Mouse (Mus musculus) bone marrow macrophage, adult 2 months (primary cell): ENCODE measurements around the gene Stim2.

Source experiments
- CTCF ChIP-seq: IDR thresholded peaks from 2 replicates; pipeline ENCODE4 v1.5.1; 2012; ENCODE audit warnings: low read depth, mild to moderate bottlenecking, low read length, moderate library complexity
- POLR2A ChIP-seq: IDR thresholded peaks from 2 replicates; pipeline ENCODE4 v1.6.1; 2012; ENCODE audit warnings: mild to moderate bottlenecking, low read depth, low read length, borderline replicate concordance

- TF ChIP-seq CTCF (no peak), POLR2A (no peak)
Measured at GRCm38 (mm10) chr5:54062079-54062478, 63.8 kb downstream of the Stim2 start.
